Mouse (Mus musculus) G1E (cell line): ENCODE results near the gene Fhdc1. TPM values are rescaled to one million over a fixed set of nuclear protein-coding genes. Genes with fewer than 3 reads are reported as not detected.

ENCODE experiments used
- ATAC-seq: 2 replicates; pipeline ENCODE4 v1.8.0; 2016; ENCODE audit warnings: mild to moderate bottlenecking; ENCODE audit not compliant: insufficient number of reproducible peaks, poor library complexity, low FRiP score, severe bottlenecking; ENCODE audit errors: extremely low read depth
- DNase-seq: peaks from one replicate; pipeline ENCODE4 v3.0.0; 2012; ENCODE audit warnings: low spot score
- H3K27me3 ChIP-seq: 2 replicates; pipeline ENCODE4 v1.6.1; 2012; ENCODE audit warnings: mild to moderate bottlenecking, low read length, inconsistent platforms; ENCODE audit not compliant: insufficient read depth
- H3K36me3 ChIP-seq: replicated peaks from 2 replicates; pipeline ENCODE3; 2012; ENCODE audit warnings: mild to moderate bottlenecking, inconsistent platforms
- H3K4me1 ChIP-seq: 2 replicates; pipeline ENCODE4 v1.6.1; 2012; ENCODE audit warnings: low read depth, low read length, inconsistent platforms, mixed read lengths; ENCODE audit not compliant: insufficient read depth
- H3K4me3 ChIP-seq: 2 replicates; pipeline ENCODE4 v1.5.1; 2012; ENCODE audit warnings: low read depth, mild to moderate bottlenecking, inconsistent platforms, low read length, moderate library complexity, mixed read lengths
- H3K9me3 ChIP-seq: replicated peaks from 2 replicates; pipeline ENCODE4 v1.6.1; 2012; ENCODE audit warnings: inconsistent platforms
- CTCF ChIP-seq: IDR thresholded peaks from 2 replicates; pipeline ENCODE4 v1.5.1; 2012; ENCODE audit warnings: low read depth, low read length, inconsistent platforms, mixed read lengths
- GATA1 ChIP-seq: IDR thresholded peaks from 2 replicates; pipeline ENCODE4 v1.6.1; 2012; ENCODE audit warnings: borderline replicate concordance, low read length, inconsistent platforms, mixed read lengths
- GATA2 ChIP-seq: IDR thresholded peaks from 2 replicates; pipeline ENCODE4 v1.6.1; 2012; ENCODE audit warnings: low read depth, low read length, inconsistent platforms, borderline replicate concordance
- POLR2AphosphoS5 ChIP-seq: IDR thresholded peaks from 2 replicates; pipeline ENCODE4 v1.6.1; 2012; ENCODE audit warnings: low read depth, low read length, inconsistent platforms; ENCODE audit not compliant: insufficient replicate concordance
- TAL1 ChIP-seq: conservative IDR thresholded peaks from 2 replicates; pipeline ENCODE4 v1.6.1; 2012; ENCODE audit warnings: low read depth, low read length, inconsistent platforms, mixed read lengths
- polyA plus RNA-seq: library from polyadenylated mRNA; stranded (reverse); fragments of >175 nt; gene quantifications from 2 replicates; pipeline ENCODE4 v1.2.3, GENCODE M21; 2012
- total RNA-seq, 2 experiments: library from RNA; stranded (forward) in 1 of 2; stranded (reverse) in 1 of 2; fragments of 200-1000 nt in 1 of 2; fragments of >200 nt in 1 of 2; fragmentation: Nextera tagmentation in 1 of 2; gene quantifications; 2 replicates each; pipeline ENCODE4 v1.2.3; 2014 to 2017

The Fhdc1 gene
- total and polyA plus RNA-seq, 3 experiments: 1.4 to 97.7 (median 1.8) TPM

DNA sequence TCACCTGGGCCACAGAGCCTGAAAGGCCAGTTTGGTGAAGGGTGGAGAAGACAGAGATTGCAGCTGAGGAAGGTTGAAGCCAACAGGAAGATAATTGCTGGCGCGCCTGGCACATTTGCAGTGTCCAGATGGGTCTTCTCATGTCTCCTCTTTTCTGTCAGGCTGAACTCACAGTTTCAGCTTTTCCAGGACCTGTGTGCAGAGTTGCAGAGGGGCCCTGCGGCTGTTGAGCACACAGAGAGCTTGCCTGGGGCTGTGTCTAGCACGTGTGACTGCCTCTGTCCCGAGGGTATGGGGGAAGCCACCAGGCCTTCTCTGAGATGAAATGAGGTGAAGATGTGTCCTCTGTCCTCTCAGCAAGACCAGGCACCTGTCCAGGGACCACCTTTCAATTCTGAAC, 49.0 kb downstream of the Fhdc1 start:
- peaks cover 7% of the 10 kb centered on the region for H3K4me1 ChIP-seq
- H3K36me3 ChIP-seq: no peaks in the 10 kb centered on the region
- DNase-seq (no peak), ATAC-seq (no peak)
- H3K27me3 ChIP-seq: peaks cover 90% of the 10 kb centered on the region
- no peak overlapping the region for H3K4me3 ChIP-seq
- TF ChIP-seq GATA2 (no peak), TAL1 (no peak), POLR2AphosphoS5 (no peak), CTCF (no peak), GATA1 (no peak)
- no peaks in the 10 kb centered on the region for H3K9me3 ChIP-seq

DNA sequence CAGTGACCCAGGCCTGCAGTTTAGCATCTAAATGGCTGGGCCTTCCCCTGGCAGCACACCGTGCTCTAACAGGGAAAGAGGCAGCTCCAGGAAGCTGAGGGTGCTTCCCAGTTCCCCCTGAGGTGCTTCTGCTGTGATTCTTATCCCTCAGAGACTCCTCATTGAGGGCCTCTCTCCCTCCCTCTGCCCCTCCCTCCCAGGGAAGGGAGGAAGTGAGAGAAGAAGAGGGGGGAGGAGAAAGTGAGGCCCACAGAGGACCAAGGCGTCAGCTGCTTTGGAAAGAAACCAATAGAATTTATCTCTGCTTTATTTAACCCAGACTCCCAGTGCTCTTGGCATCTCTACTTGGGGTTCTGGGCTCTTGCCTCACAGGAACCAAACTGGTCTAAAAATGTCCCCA, 50.1 kb downstream of the Fhdc1 start:
- H3K4me1 ChIP-seq: peaks cover 7% of the 10 kb centered on the region
- ATAC-seq (no peak), DNase-seq (no peak)
- H3K9me3 ChIP-seq: no peaks in the 10 kb centered on the region
- TF ChIP-seq POLR2AphosphoS5 (no peak), GATA1 (no peak), TAL1 (no peak), GATA2 (no peak), CTCF (no peak)
- peaks cover 92% of the 10 kb centered on the region for H3K27me3 ChIP-seq
- H3K36me3 ChIP-seq: no peaks in the 10 kb centered on the region
- no peak overlapping the region for H3K4me3 ChIP-seq

GRCm38 (mm10) chr3:84428994-84429725, 51.1 kb downstream of the Fhdc1 start:
- peaks cover 90% of the 10 kb centered on the region for H3K27me3 ChIP-seq
- no peak for DNase-seq

DNA sequence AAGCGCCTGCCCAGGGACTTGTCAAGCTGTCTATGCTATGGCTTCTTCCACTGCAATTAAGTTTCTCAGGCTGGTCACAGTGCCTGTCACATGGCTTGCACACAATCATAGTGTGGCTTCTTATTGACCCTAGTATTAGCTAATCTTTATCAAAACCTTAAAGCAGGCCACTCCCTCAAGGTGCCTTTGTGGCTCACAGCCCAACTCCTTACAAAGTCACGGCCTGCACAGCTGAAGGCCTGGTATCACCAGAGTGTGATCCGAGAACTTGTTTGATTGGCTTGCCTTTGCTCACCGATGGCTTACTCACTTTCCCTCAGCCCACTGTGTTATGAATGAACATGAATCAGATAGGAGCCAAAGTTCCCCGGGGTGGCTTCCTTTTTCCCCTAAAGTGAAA, 52.5 kb downstream of the Fhdc1 start:
- no peaks in the 10 kb centered on the region for H3K9me3 ChIP-seq
- no peak for ATAC-seq
- H3K27me3 ChIP-seq: peaks cover 86% of the 10 kb centered on the region
- no peak for DNase-seq
- H3K4me1 ChIP-seq: peaks cover 7% of the 10 kb centered on the region
- H3K4me3 ChIP-seq: no peak overlapping the region
- no peaks in the 10 kb centered on the region for H3K36me3 ChIP-seq
- TF ChIP-seq GATA2: no peak
- no peak for TF ChIP-seq TAL1
- TF ChIP-seq GATA1: no peak
- TF ChIP-seq POLR2AphosphoS5: no peak
- TF ChIP-seq CTCF: no peak

More at GRCm38 (mm10) chr3:84428994-84429725, 51.1 kb downstream of the Fhdc1 start:
- ATAC-seq: no peak
- Histone ChIP-seq H3K4me1 (peaks cover 7% of the 10 kb centered on the region), H3K4me3 (no peak overlapping the region), H3K9me3 (no peaks in the 10 kb centered on the region), H3K36me3 (no peaks in the 10 kb centered on the region)
- TF ChIP-seq GATA2: no peak

- peaks cover 51% of the 10 kb centered on the region for H3K27me3 ChIP-seq
These were observed 57.9 kb downstream of the Fhdc1 start for GRCm38 (mm10) chr3:84422340-84422739.

DNA sequence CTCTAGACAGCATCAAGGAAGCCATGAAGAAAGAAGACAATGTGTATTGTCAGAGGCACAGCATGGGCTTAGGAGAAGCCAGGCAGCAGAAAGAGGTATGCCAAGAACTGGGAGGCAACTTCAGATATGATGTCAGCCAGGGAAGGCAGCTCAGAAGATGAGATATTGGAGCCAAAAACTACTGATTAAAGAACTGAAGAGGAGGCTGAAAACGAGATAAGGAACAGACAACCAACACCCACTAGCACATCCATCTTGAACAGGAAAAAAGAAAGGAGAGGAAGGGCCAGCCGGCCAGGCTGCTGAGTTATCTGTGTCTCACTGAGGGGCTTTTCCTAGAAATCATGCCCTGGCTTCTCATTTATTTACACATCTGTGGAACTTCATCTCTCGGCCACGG, 66.4 kb downstream of the Fhdc1 start:
- TF ChIP-seq TAL1 (no peak; the same call in 1 of the 2 replicates), CTCF (no peak), POLR2AphosphoS5 (no peak), GATA2 (no peak), GATA1 (no peak)
- Histone ChIP-seq H3K4me3 (peak overlapping the region; percentile 47; the same call in 1 of the 2 replicates), H3K9me3 (no peaks in the 10 kb centered on the region), H3K27me3 (peaks cover 15% of the 10 kb centered on the region), H3K36me3 (no peaks in the 10 kb centered on the region), H3K4me1 (peaks cover 53% of the 10 kb centered on the region)
- ATAC-seq: peak; percentile 79
- DNase-seq: peak; percentile 25

More at GRCm38 (mm10) chr3:84422340-84422739, 57.9 kb downstream of the Fhdc1 start:
- no peaks in the 10 kb centered on the region for H3K9me3 ChIP-seq
- no peak for ATAC-seq
- no peak overlapping the region for H3K4me3 ChIP-seq
- peaks cover 3% of the 10 kb centered on the region for H3K4me1 ChIP-seq
- TF ChIP-seq GATA2 (no peak), GATA1 (no peak), CTCF (no peak), POLR2AphosphoS5 (no peak)
- DNase-seq: no peak
- H3K36me3 ChIP-seq: no peaks in the 10 kb centered on the region

DNA sequence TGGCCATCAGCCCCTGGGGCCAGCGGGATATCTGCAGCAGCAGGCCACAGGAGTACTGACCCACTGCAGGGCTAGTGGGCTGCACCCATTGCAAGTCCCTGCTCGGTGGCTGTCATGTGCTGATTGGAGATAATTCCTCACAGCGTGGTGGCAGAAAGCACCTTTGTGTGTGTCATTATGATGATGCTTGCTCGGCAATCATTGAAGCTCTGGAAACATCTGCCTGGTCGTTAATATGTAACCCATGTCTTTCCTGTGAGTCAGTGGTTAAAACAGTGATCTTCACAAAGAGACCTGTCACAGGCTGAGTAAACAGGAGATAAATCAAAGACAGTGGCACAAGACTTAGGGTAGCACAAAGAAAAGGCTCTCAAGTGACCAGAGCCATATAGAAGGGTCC, 67.3 kb downstream of the Fhdc1 start:
- Histone ChIP-seq H3K4me1 (peaks cover 59% of the 10 kb centered on the region), H3K36me3 (no peaks in the 10 kb centered on the region), H3K27me3 (peaks cover 10% of the 10 kb centered on the region), H3K4me3 (peak overlapping the region; percentile 49; the same call in 1 of the 2 replicates), H3K9me3 (no peaks in the 10 kb centered on the region)
- ATAC-seq (no peak), DNase-seq (no peak)
- TF ChIP-seq TAL1 (no peak), CTCF (no peak), GATA1 (no peak), GATA2 (no peak), POLR2AphosphoS5 (no peak)
